Mouse (Mus musculus): ENCODE results near the gene Gmip. TPM values are rescaled to one million over a fixed set of nuclear protein-coding genes. Genes with fewer than 3 reads are reported as not detected.

Gmip gene
- total and polyA plus RNA-seq, 2 experiments from 2014 or later, result 3.2 to 21.6 TPM

GRCm38 (mm10) chr8:69822386-69823191, 14.1 kb downstream of the Gmip start, which contains the start of gene Lpar2:
Gene Lpar2, plus strand, starts transcription at chr8:69822429.
- Histone ChIP-seq H3K4me2 (ENCODE audit: low read depth, low read length) (peak within 1 kb of the TSS; percentile 78), H3K9ac (replicated peaks; ENCODE audit: low read depth, low read length) (peak within 1 kb of the TSS; percentile 29), H3K4me3 (ENCODE audit: low read depth, low read length) (peak within 1 kb of the TSS; percentile 48), H3K36me3 (replicated peaks; ENCODE audit: control insufficient read depth, insufficient read depth, low read length) (peaks cover 6% of the 10 kb centered on the region; the same call in 1 of the 2 replicates), H3K9me3 (replicated peaks; ENCODE audit: control insufficient read depth, low read length) (no peaks in the 10 kb centered on the region), H3K27me3 (ENCODE audit: control insufficient read depth, insufficient read depth, low read length) (no peaks in the 10 kb centered on the region), H3K27ac (ENCODE audit: low read depth) (no peak within 1 kb of the TSS; the same call in 1 of the 2 replicates), H3K4me1 (ENCODE audit: control insufficient read depth, insufficient read depth) (peaks cover 11% of the 10 kb centered on the region; the same call in 1 of the 2 replicates)
- TF ChIP-seq CTCF (IDR thresholded peaks at IDR 0.05; ENCODE audit: low read depth) (no peak), EP300 (IDR thresholded peaks at IDR 0.05; ENCODE audit: low read depth) (no peak)
- no peak for DNase-seq (ENCODE audit: low spot score)
- 8% methylated on average over 28 of the region's 35 CpGs for WGBS
- peak; percentile 42 for ATAC-seq (ENCODE audit: insufficient read depth, low read depth)

GRCm38 (mm10) chr8:69826371-69826770, 17.9 kb downstream of the Gmip start:
- Histone ChIP-seq H3K9ac (replicated peaks; ENCODE audit: low read depth, low read length) (no peak overlapping the region), H3K4me3 (ENCODE audit: low read depth, low read length) (no peak overlapping the region), H3K27me3 (ENCODE audit: control insufficient read depth, insufficient read depth, low read length) (no peaks in the 10 kb centered on the region), H3K4me1 (ENCODE audit: control insufficient read depth, insufficient read depth) (peaks cover 11% of the 10 kb centered on the region; the same call in 1 of the 2 replicates), H3K36me3 (replicated peaks; ENCODE audit: control insufficient read depth, insufficient read depth, low read length) (no peaks in the 10 kb centered on the region), H3K4me2 (ENCODE audit: low read depth, low read length) (no peak overlapping the region), H3K27ac (ENCODE audit: low read depth) (no peak overlapping the region), H3K9me3 (replicated peaks; ENCODE audit: control insufficient read depth, low read length) (no peaks in the 10 kb centered on the region)
- ATAC-seq (ENCODE audit: insufficient read depth, low read depth) (no peak), DNase-seq (ENCODE audit: low spot score) (no peak)
- TF ChIP-seq CTCF (IDR thresholded peaks at IDR 0.05; ENCODE audit: low read depth) (no peak), EP300 (IDR thresholded peaks at IDR 0.05; ENCODE audit: low read depth) (no peak)
- WGBS, result 81% methylated on average over 12 of the region's 12 CpGs

GRCm38 (mm10) chr8:69832298-69832853, 23.9 kb downstream of the Gmip start, which contains the start of gene Pbx4:
Gene Pbx4, plus strand, starts transcription at chr8:69832491.
- Histone ChIP-seq H3K27ac (ENCODE audit: low read depth) (no peak within 1 kb of the TSS), H3K36me3 (replicated peaks; ENCODE audit: control insufficient read depth, insufficient read depth, low read length) (no peaks in the 10 kb centered on the region), H3K9me3 (replicated peaks; ENCODE audit: control insufficient read depth, low read length) (no peaks in the 10 kb centered on the region), H3K4me1 (ENCODE audit: control insufficient read depth, insufficient read depth) (peaks cover 4% of the 10 kb centered on the region; the same call in 1 of the 2 replicates), H3K27me3 (ENCODE audit: control insufficient read depth, insufficient read depth, low read length) (no peaks in the 10 kb centered on the region), H3K4me3 (ENCODE audit: low read depth, low read length) (peak within 1 kb of the TSS; percentile 42), H3K9ac (replicated peaks; ENCODE audit: low read depth, low read length) (peak within 1 kb of the TSS; percentile 45; the same call in 1 of the 2 replicates), H3K4me2 (ENCODE audit: low read depth, low read length) (peak within 1 kb of the TSS; percentile 68)
- WGBS, result under 1% methylated on average over 38 of the region's 38 CpGs
- peak; percentile 85 for ATAC-seq (ENCODE audit: insufficient read depth, low read depth)
- peak; percentile 76 for DNase-seq (ENCODE audit: low spot score)
- TF ChIP-seq EP300 (IDR thresholded peaks at IDR 0.05; ENCODE audit: low read depth) (no peak), CTCF (IDR thresholded peaks at IDR 0.05; ENCODE audit: low read depth) (peak; percentile 20)

- Histone ChIP-seq H3K4me3 (ENCODE audit: low read depth, low read length) (no peak overlapping the region), H3K27me3 (ENCODE audit: control insufficient read depth, insufficient read depth, low read length) (no peaks in the 10 kb centered on the region), H3K4me2 (ENCODE audit: low read depth, low read length) (no peak overlapping the region), H3K9ac (replicated peaks; ENCODE audit: low read depth, low read length) (no peak overlapping the region), H3K4me1 (ENCODE audit: control insufficient read depth, insufficient read depth) (peaks cover 4% of the 10 kb centered on the region; the same call in 1 of the 2 replicates), H3K27ac (ENCODE audit: low read depth) (no peak overlapping the region), H3K36me3 (replicated peaks; ENCODE audit: control insufficient read depth, insufficient read depth, low read length) (no peaks in the 10 kb centered on the region), H3K9me3 (replicated peaks; ENCODE audit: control insufficient read depth, low read length) (no peaks in the 10 kb centered on the region)
- ATAC-seq (ENCODE audit: insufficient read depth, low read depth) (no peak), DNase-seq (ENCODE audit: low spot score) (no peak)
- 60% methylated on average over 8 of the region's 8 CpGs for WGBS
- TF ChIP-seq CTCF (IDR thresholded peaks at IDR 0.05; ENCODE audit: low read depth), result no peak
- no peak for TF ChIP-seq EP300 (IDR thresholded peaks at IDR 0.05; ENCODE audit: low read depth)
Observed at GRCm38 (mm10) chr8:69837057-69837682, 28.7 kb downstream of the Gmip start.

Measured in heart, postnatal 0 days (tissue).